Mouse (Mus musculus) gastrocnemius, adult 2 months (tissue): ENCODE data around the gene Nfkbil1. TPM values are rescaled to one million over a fixed set of nuclear protein-coding genes. Genes with fewer than 3 reads are reported as not detected.

Experiments
- DNase-seq: peaks from one replicate; pipeline ENCODE4 v3.0.0; 2022
- H3K27ac ChIP-seq: fragments of 200-600 bp; 2 replicates; pipeline ENCODE4 v1.8.1; 2022; ENCODE audit warnings: mild to moderate bottlenecking
- H3K4me3 ChIP-seq: fragments of 200-600 bp; 2 replicates; pipeline ENCODE4 v1.8.1; 2022; ENCODE audit warnings: mild to moderate bottlenecking, moderate library complexity
- CTCF ChIP-seq: fragments of 200-600 bp; IDR thresholded peaks from 2 replicates; pipeline ENCODE4 v1.8.1; 2022; ENCODE audit warnings: antibody characterized with exemption, mild to moderate bottlenecking, moderate library complexity
- intact Hi-C: fragments of 180-260 bp; cut with DNase I; formaldehyde crosslinking; loops from one replicate; pipeline ENCODE4 v1.15.1; 2025
- long read RNA-seq, 2 experiments: library from polyadenylated mRNA; stranded (forward); transcript quantifications; one replicate each; pipeline ENCODE4 v2.0.0; 2021
- total RNA-seq, 2 experiments: library from RNA; stranded (reverse); gene quantifications; 2 replicates each; pipeline ENCODE4 v1.2.3; 2021

Gene Nfkbil1
- total RNA-seq, result 1 to 10 TPM; 7.0 to 7.8 TPM
- long read RNA-seq, experiment 1, transcript Nfkbil1-201 (4 exons, 1,447 nt), result major isoform, 6 of 6 reads
- long read RNA-seq, experiment 1, partial matches to known transcripts, result 0 of 6 reads
- long read RNA-seq, experiment 1, other reads (novel, unspliced or antisense), result 0 of 6 reads
- long read RNA-seq, experiment 2, partial matches to known transcripts, result 0 of 7 reads
- long read RNA-seq, experiment 2, other reads (novel, unspliced or antisense), result 3 of 7 reads

GRCm38 (mm10) chr17:35235614-35236389, at the start of gene Nfkbil1:
TSS of gene Nfkbil1 (minus strand) at chr17:35235792.
- peak; percentile 91 for DNase-seq
- intact Hi-C loops, result loop anchor here (5.0 to 10.0 kb wide), 2 partner anchors 109 to 211 kb away; partner anchors contain the start of genes D17H6S53E and Sapcd1
- H3K4me3 ChIP-seq, result peak within 1 kb of the TSS; percentile 80
- no peak for TF ChIP-seq CTCF
- H3K27ac ChIP-seq, result peak within 1 kb of the TSS; percentile 95

- DNase-seq, result no peak
- no peak overlapping the region for H3K27ac ChIP-seq
- intact Hi-C loops, result no loop called here
- H3K4me3 ChIP-seq, result no peak overlapping the region
- no peak for TF ChIP-seq CTCF
Observed at GRCm38 (mm10) chr17:35280276-35280675, 44.7 kb upstream of the Nfkbil1 start.

GRCm38 (mm10) chr17:35278957-35279688, 43.5 kb upstream of the Nfkbil1 start:
- TF ChIP-seq CTCF, result no peak; the same call in 1 of the 2 replicates
- Histone ChIP-seq H3K27ac (no peak overlapping the region), H3K4me3 (no peak overlapping the region)
- intact Hi-C loops, result loop anchor here (2.0 kb wide), 1 partner anchor 1318 kb away; no protein-coding TSS in a partner anchor
- DNase-seq, result no peak

GRCm38 (mm10) chr17:35278049-35278448, 42.5 kb upstream of the Nfkbil1 start:
- no peak for TF ChIP-seq CTCF

GRCm38 (mm10) chr17:35276304-35276864, 40.8 kb upstream of the Nfkbil1 start:
- DNase-seq, result no peak
- no peak overlapping the region for H3K4me3 ChIP-seq
- H3K27ac ChIP-seq, result no peak overlapping the region
- TF ChIP-seq CTCF, result no peak
- intact Hi-C loops, result no loop called here

More at GRCm38 (mm10) chr17:35278049-35278448, 42.5 kb upstream of the Nfkbil1 start:
- intact Hi-C loops, result loop anchor here (2.0 kb wide), 1 partner anchor 1317 kb away; no protein-coding TSS in a partner anchor
- no peak overlapping the region for H3K27ac ChIP-seq
- DNase-seq, result no peak
- H3K4me3 ChIP-seq, result no peak overlapping the region

- Histone ChIP-seq H3K4me3 (no peak overlapping the region), H3K27ac (no peak overlapping the region)
- no peak; the same call in 1 of the 2 replicates for TF ChIP-seq CTCF
- intact Hi-C loops, result loop anchor here (1.0 kb wide), 1 partner anchor 16 kb away; no protein-coding TSS in a partner anchor
- peak; percentile 88 for DNase-seq
Observed at GRCm38 (mm10) chr17:35274770-35275169, 39.2 kb upstream of the Nfkbil1 start.

GRCm38 (mm10) chr17:35272249-35272648, 36.7 kb upstream of the Nfkbil1 start:
- no peak for TF ChIP-seq CTCF
- DNase-seq, result no peak
- intact Hi-C loops, result no loop called here
- Histone ChIP-seq H3K27ac (no peak overlapping the region), H3K4me3 (no peak overlapping the region)

GRCm38 (mm10) chr17:35269653-35270347, 34.2 kb upstream of the Nfkbil1 start:
- intact Hi-C loops, result no loop called here
- no peak for TF ChIP-seq CTCF
- no peak for DNase-seq
- H3K4me3 ChIP-seq, result no peak overlapping the region
- no peak overlapping the region for H3K27ac ChIP-seq

GRCm38 (mm10) chr17:35267399-35268086, 32.0 kb upstream of the Nfkbil1 start:
- TF ChIP-seq CTCF, result no peak
- Histone ChIP-seq H3K4me3 (no peak overlapping the region), H3K27ac (no peak overlapping the region)
- DNase-seq, result no peak
- intact Hi-C loops, result loop anchor here (1.0 kb wide), 1 partner anchor 1272 kb away; no protein-coding TSS in a partner anchor

- H3K27ac ChIP-seq, result peak overlapping the region; percentile 86
- DNase-seq, result no peak
- intact Hi-C loops, result no loop called here
- no peak for TF ChIP-seq CTCF
- H3K4me3 ChIP-seq, result peak overlapping the region; percentile 89
Observed at GRCm38 (mm10) chr17:35263523-35263883, 27.9 kb upstream of the Nfkbil1 start.

GRCm38 (mm10) chr17:35262664-35263522, 27.3 kb upstream of the Nfkbil1 start, which contains the start of gene H2-D1:
TSS of gene H2-D1 (plus strand) at chr17:35262730.
- DNase-seq, result peak; percentile 99
- Histone ChIP-seq H3K27ac (peak within 1 kb of the TSS; percentile 86), H3K4me3 (peak within 1 kb of the TSS; percentile 89)
- intact Hi-C loops, result no loop called here
- TF ChIP-seq CTCF, result no peak
